Mouse (Mus musculus) ES-Bruce4 (cell line): Measurements from ENCODE around the gene Ywhae. TPM values are rescaled to one million over a fixed set of nuclear protein-coding genes. Genes with fewer than 3 reads are reported as not detected.
"Not testable (repeated sequence)": the region's sequence is repeated elsewhere in the genome, so short reads cannot be mapped to it uniquely, and the experiment has no call there.

ENCODE experiments used
- H3K27ac ChIP-seq: 2 replicates; pipeline ENCODE4 v1.5.1; 2012; ENCODE audit warnings: low read length, inconsistent platforms; ENCODE audit not compliant: insufficient read depth
- H3K27me3 ChIP-seq: 2 replicates; pipeline ENCODE4 v1.6.1; 2012; ENCODE audit warnings: mild to moderate bottlenecking, low read length, inconsistent platforms; ENCODE audit not compliant: control insufficient read depth, poor library complexity, insufficient read depth, severe bottlenecking
- H3K36me3 ChIP-seq: 2 replicates; pipeline ENCODE4 v1.6.1; 2012; ENCODE audit warnings: inconsistent platforms, mild to moderate bottlenecking, low read length, moderate library complexity; ENCODE audit not compliant: control insufficient read depth, poor library complexity, insufficient read depth, severe bottlenecking
- H3K4me1 ChIP-seq: one replicate; pipeline ENCODE4 v1.8.1; 2011; ENCODE audit warnings: low read length; ENCODE audit not compliant: control insufficient read depth, insufficient read depth
- H3K4me3 ChIP-seq: 2 replicates; pipeline ENCODE4 v1.5.1; 2011; ENCODE audit warnings: low read depth, mild to moderate bottlenecking, low read length
- H3K9ac ChIP-seq: 2 replicates; pipeline ENCODE4 v1.6.1; 2012; ENCODE audit warnings: low read depth, mild to moderate bottlenecking, inconsistent platforms; ENCODE audit not compliant: poor library complexity, severe bottlenecking
- H3K9me3 ChIP-seq: replicated peaks from 2 replicates; pipeline ENCODE4 v1.6.1; 2012; ENCODE audit warnings: mild to moderate bottlenecking, low read length, inconsistent platforms; ENCODE audit not compliant: control insufficient read depth, poor library complexity, insufficient read depth, severe bottlenecking
- CTCF ChIP-seq: IDR thresholded peaks from one replicate; pipeline ENCODE4 v1.8.1; 2011; ENCODE audit warnings: low read depth, low read length
- EP300 ChIP-seq: IDR thresholded peaks from 2 replicates; pipeline ENCODE4 v1.6.1; 2011; ENCODE audit warnings: low read depth, low read length; ENCODE audit not compliant: insufficient read depth
- POLR2A ChIP-seq: IDR thresholded peaks from one replicate; pipeline ENCODE4 v1.8.1; 2011; ENCODE audit warnings: low read length; ENCODE audit not compliant: insufficient read depth
- polyA plus RNA-seq: library from polyadenylated mRNA; stranded (reverse); fragments of >200 nt; gene quantifications from 2 replicates; pipeline ENCODE4 v1.2.4, GENCODE M21; 2011; ENCODE audit warnings: low read depth; ENCODE audit not compliant: missing spikeins, insufficient read depth, insufficient read length

Ywhae gene
- polyA plus RNA-seq, 1 experiment: 1,367 TPM

DNA sequence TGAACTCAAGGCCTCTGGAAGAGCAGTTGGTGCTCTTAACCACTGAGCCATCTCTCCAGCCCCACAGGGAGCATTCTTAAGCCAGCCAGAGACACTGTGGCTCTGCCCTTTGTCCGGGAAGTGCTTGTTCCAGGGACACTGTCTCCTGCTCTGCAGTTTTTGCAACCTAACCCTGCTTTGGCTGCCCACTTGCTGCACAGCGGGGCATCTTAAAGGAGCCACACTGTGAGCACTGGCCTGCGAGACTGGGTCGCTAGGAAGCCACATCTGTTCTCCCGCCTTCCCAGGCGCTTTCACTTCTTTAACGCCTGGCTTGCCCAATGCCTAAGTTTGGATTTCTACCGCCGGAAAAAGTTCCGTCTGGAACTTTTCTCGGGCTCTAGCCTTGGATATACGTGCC is 17.1 kb upstream of the Ywhae start:
- H3K4me3 ChIP-seq: peak overlapping the region; percentile 45; the same call in 1 of the 2 replicates
- no peaks in the 10 kb centered on the region for H3K9me3 ChIP-seq
- H3K27ac ChIP-seq: 0 out of 2 replicates have a peak overlapping the region, but pooled peaks have one; percentile 26
- H3K9ac ChIP-seq: peak overlapping the region; percentile 61
- no peaks in the 10 kb centered on the region for H3K27me3 ChIP-seq
- H3K36me3 ChIP-seq: no peaks in the 10 kb centered on the region
- no peak for TF ChIP-seq POLR2A
- no peak for TF ChIP-seq CTCF
- no peak for TF ChIP-seq EP300
- H3K4me1 ChIP-seq: no peaks in the 10 kb centered on the region

DNA sequence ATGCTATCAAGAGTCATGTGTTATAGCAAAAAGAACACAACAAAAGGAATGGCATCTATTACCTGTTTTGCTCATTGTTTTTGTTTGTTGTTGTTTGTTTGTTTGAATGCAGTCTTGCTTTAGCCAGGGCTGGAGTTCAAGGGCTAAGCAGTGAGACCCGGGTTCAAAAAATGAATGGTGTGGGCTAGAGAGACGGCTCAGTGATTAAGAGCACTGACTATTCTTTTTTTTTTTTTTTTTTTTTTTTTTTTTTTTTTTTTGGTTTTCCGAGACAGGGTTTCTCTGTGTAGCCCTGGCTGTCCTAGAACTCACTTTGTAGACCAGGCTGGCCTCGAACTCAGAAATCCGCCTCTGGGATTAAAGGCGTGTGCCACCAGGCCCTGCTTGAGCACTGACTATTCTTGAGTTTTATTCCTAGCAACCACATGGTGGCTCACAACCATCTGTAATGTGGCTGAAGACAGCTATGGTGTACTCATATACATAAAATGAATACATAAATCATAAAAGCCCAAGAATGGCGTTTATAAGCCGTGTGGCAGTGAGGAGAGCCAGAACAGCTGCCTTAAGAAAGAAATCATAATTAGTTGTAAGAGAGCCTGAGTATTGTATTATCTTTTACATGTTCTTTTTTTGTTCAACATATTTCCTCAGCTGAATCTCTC is 15.9 kb upstream of the Ywhae start:
- no peak overlapping the region for H3K4me3 ChIP-seq
- no peak overlapping the region for H3K27ac ChIP-seq
- no peak overlapping the region for H3K9ac ChIP-seq
- TF ChIP-seq CTCF (no peak), POLR2A (no peak), EP300 (no peak)
- no peaks in the 10 kb centered on the region for H3K4me1 ChIP-seq
- H3K36me3 ChIP-seq: no peaks in the 10 kb centered on the region
- no peaks in the 10 kb centered on the region for H3K27me3 ChIP-seq
- 0 out of 2 replicates have a peak, but pooled peaks cover 3% of the 10 kb centered on the region for H3K9me3 ChIP-seq

DNA sequence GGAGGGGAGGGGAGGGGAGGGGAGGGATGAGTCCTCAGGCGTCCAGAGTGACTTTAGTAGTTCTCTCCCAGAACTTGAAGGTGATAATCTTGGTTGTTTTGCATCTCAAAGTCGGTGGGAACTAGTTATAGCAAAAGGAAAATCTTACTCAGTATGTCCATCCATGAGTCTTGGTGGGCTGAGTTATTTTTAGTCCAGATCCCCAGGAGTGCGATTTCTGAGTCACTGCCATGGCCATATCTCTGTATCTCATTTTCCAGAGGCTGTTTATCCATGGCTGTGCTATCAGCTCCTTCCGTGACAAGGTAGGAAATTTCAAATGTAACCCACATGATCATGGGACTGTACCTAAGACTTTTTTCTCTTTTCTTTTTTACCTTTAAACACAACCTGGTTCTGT is 10.3 kb upstream of the Ywhae start:
- Histone ChIP-seq H3K27ac (no peak overlapping the region), H3K4me3 (no peak overlapping the region), H3K27me3 (no peaks in the 10 kb centered on the region), H3K9ac (no peak overlapping the region), H3K9me3 (0 out of 2 replicates have a peak, but pooled peaks cover 3% of the 10 kb centered on the region), H3K4me1 (no peaks in the 10 kb centered on the region), H3K36me3 (no peaks in the 10 kb centered on the region)
- no peak for TF ChIP-seq POLR2A
- TF ChIP-seq CTCF: no peak
- TF ChIP-seq EP300: no peak

DNA sequence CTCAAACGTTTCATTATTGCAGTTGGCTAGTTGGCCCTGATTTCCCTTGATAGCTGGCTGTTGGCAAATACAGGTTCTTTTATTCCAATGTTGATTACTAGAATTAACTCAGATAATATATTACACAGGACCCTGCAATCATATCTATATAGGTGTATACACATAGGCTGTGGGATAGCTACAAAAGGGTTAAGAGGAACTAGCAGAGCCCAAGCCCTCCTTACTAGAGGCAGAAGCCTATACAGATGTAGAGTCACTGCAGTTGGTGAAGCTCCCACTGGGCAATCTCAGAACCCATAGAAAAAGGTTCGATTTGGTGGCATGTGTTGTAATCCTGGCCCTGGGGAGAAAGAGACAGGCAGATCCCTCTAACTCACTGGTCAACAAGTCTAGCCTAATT is 5.5 kb upstream of the Ywhae start:
- Histone ChIP-seq H3K36me3 (no peaks in the 10 kb centered on the region), H3K4me1 (no peaks in the 10 kb centered on the region), H3K9ac (no peak overlapping the region), H3K27me3 (no peaks in the 10 kb centered on the region), H3K27ac (no peak overlapping the region), H3K9me3 (no peaks in the 10 kb centered on the region), H3K4me3 (no peak overlapping the region)
- TF ChIP-seq EP300 (no peak), POLR2A (no peak), CTCF (no peak)

DNA sequence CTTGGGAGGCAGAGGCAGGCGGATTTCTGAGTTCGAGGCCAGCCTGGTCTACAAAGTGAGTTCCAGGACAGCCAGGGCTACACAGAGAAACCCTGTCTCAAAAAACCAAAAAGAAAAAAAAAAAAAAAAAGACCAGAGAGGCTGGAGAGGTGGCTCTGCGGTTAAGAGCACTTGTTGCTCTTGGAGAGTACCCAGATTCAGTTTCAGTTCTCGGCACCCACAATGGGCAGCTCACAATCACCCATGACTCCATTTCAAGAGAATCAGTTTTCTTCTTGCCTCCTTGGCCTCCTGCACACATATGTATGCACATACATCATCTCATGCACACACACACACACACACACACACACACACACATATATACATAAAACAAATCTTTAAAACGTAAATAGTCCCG is 5.0 kb upstream of the Ywhae start:
- H3K27ac ChIP-seq, H3K4me3 ChIP-seq, H3K9me3 ChIP-seq, H3K27me3 ChIP-seq, H3K9ac ChIP-seq, H3K36me3 ChIP-seq, H3K4me1 ChIP-seq: not testable (repeated sequence)

DNA sequence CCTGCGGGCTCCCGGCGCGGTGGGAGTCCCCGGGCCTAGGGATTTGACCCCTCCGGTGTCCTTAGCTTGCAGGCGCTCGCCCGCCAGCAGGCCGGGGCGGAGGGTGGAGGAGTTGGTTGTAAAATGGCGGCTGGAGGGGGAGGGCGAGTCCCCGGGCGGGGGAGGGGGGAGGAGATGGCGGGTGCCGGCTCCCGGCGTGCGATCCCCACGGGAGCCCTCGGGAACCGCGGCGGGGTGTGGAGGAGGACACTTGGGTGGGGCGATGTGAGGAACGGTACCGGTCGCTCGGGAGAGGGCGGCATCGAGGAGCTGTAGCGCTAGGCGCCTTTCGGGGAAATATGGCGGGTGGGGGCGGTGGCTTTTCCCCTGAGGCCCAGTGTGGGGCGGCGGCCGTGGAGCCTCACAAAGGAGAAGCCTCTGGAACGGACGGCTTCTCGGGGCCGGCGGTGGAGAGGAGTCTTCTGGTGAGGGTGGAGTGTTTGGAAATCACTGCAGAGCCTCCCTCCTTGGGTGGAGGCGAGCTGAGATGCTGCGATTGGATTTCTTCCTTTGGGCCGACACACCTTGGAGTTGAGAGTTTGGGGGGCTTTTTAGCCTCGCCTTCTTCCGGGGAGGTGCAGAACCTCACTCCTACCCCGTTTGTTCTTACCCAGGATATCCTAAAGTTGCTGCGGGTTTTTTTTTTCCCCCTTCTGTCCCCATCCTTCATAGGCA is 715 bp downstream of the Ywhae start:
- Histone ChIP-seq H3K36me3 (peaks cover 25% of the 10 kb centered on the region), H3K4me3 (peak overlapping the region; percentile 68), H3K4me1 (peaks cover 4% of the 10 kb centered on the region), H3K9ac (peak overlapping the region; percentile 100), H3K9me3 (no peaks in the 10 kb centered on the region), H3K27ac (peak overlapping the region; percentile 74), H3K27me3 (no peaks in the 10 kb centered on the region)
- TF ChIP-seq CTCF (no peak), POLR2A (no peak), EP300 (no peak)
